Mouse (Mus musculus) limb, embryonic 10.5 days (tissue): ENCODE results near the gene Dph5. TPM values are rescaled to one million over a fixed set of nuclear protein-coding genes. Genes with fewer than 3 reads are reported as not detected.

Experiments used
- DNase-seq: peaks from one replicate; pipeline ENCODE4 v3.0.0-alpha.2; 2017; ENCODE audit warnings: low spot score
- H3K27ac ChIP-seq: fragments of 300-500 bp; sonication (generic); 2 replicates; pipeline ENCODE4 v1.5.1; 2016; ENCODE audit warnings: mild to moderate bottlenecking
- H3K27me3 ChIP-seq: fragments of 300-500 bp; sonication (generic); 2 replicates; pipeline ENCODE4 v1.6.1; 2016; ENCODE audit warnings: low read depth, mild to moderate bottlenecking; ENCODE audit not compliant: poor library complexity, severe bottlenecking
- H3K36me3 ChIP-seq: fragments of 300-500 bp; sonication (generic); 2 replicates; pipeline ENCODE4 v1.6.1; 2016; ENCODE audit warnings: mild to moderate bottlenecking, moderate library complexity
- H3K4me1 ChIP-seq: fragments of 300-500 bp; sonication (generic); 2 replicates; pipeline ENCODE4 v1.6.1; 2016
- H3K4me3 ChIP-seq: fragments of 300-500 bp; sonication (generic); 2 replicates; pipeline ENCODE4 v1.5.1; 2016; ENCODE audit warnings: mild to moderate bottlenecking, moderate library complexity
- H3K9me3 ChIP-seq: fragments of 300-500 bp; sonication (generic); replicated peaks from 2 replicates; pipeline ENCODE4 v1.6.1; 2016; ENCODE audit warnings: mild to moderate bottlenecking
- WGBS: fragments of 180-500 bp; shearing (Covaris S2); methylation state at CpG from one replicate; pipeline ENCODE4 v1.1.7; 2016; 5-methylcytosine and 5-hydroxymethylcytosine counted together
- microRNA-seq: library from miRNA; unstranded; fragments of <30 nt; microRNA quantifications from one replicate; pipeline ENCODE4, GENCODE M21; 2017
- polyA plus RNA-seq: library from polyadenylated mRNA; unstranded; fragments of >200 nt; fragmentation: Nextera tagmentation; extraction: Ambion mirVana; gene quantifications from 2 replicates; pipeline ENCODE4 v1.2.1, GENCODE M21; 2016

Gene Dph5
- polyA plus RNA-seq, 1 experiment from 2014 or later = 28.2 TPM

DNA sequence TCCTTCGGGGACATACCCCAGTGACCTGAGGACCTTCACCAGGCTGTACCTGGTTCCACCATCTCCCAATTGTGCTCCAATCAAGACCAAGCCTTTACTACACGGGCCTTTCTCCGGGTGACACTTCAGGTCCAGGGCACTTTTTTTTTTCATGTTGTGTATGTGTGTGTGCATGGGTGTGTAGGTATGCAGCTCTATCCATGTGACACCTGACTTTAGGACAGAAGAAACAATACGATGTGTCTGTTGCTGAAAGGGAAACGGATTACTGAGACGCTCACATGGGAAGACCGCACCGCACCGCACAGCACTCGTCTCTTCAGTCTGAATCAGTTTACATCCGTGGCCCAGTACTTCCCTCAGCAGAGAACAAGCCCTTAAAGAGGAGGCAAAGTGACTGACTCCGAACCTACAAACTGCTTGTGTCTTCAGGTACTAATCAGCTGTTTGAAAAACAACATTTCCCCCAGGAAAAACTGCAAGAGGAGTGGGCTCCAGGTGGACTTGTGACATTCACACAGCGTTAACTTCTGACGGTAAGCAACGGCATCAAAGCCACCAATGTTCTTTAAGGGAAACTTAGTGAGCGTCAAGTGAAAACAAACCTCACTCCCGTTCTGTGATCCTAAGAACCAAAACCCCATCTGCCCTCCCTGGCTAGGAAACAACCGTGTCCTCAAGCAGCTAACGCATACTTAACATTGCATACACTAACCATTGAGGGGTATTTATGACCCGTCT, 83.6 kb downstream of the Dph5 start:
- H3K4me3 ChIP-seq = no peak overlapping the region
- peaks cover 66% of the 10 kb centered on the region for H3K36me3 ChIP-seq
- whole genome bisulfite sequencing = 93% methylated on average over 20 of the region's 20 CpGs
- H3K27ac ChIP-seq = no peak overlapping the region
- no peak for DNase-seq
- no peaks in the 10 kb centered on the region for H3K9me3 ChIP-seq
- H3K27me3 ChIP-seq = no peaks in the 10 kb centered on the region
- H3K4me1 ChIP-seq = no peaks in the 10 kb centered on the region

DNA sequence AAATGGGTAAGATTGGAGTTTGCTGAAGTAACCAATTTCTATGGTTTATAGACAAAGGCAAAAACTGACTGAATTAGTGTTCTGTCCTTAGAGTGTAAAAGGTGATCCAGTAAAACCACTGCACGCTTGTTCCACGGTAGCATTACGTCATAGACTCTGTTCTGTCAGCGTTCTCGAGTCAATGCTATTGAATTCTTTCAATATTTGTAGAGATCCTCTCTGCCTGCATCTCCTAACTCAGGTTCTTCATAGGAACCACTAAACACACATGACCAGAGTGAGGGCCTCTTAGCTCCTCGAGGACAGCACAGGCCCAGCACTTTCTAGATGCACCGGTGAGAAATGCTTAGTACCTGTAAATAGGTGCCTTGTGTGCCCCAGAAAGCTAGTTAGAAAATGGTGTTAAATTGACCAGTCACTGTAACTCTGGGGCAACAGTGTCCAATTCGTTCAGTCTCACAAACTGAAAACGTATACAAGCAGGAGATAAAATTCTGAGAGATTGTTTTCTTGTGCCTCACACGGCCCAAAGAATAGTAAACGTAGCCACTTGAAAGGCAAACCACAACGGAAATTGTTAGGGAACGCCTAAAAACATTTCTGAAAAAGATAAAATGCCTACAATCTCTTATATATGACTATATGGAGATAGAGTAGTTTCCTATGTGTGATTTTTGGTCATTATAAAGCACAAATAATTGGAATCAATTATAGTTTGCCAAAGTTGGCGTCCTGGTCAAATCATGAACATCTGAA, 84.4 kb downstream of the Dph5 start:
- peaks cover 73% of the 10 kb centered on the region for H3K36me3 ChIP-seq
- no peaks in the 10 kb centered on the region for H3K27me3 ChIP-seq
- H3K27ac ChIP-seq = no peak overlapping the region
- no peaks in the 10 kb centered on the region for H3K4me1 ChIP-seq
- H3K9me3 ChIP-seq = no peaks in the 10 kb centered on the region
- 94% methylated on average over 14 of the region's 14 CpGs for WGBS
- no peak overlapping the region for H3K4me3 ChIP-seq
- DNase-seq = no peak

DNA sequence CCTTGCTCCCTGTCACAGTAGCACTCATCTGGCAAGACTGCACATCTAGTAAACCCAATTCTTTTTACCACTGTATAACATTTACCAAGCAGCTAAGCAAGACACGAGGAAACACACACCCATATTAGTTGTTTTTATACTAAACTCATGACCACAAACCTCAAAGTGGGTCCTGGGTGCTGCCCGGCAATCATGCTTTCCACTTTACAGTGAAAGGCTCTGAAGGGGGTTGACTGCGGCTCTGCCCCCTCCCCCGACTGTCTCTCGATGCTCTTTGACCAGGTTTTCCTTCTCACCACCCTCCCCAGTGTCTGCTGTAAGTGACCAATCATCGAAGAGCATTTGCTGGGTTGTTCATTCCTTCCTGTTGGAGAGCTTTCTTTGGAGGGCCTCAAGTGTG, 86.6 kb downstream of the Dph5 start:
- Histone ChIP-seq H3K27ac (no peak overlapping the region), H3K36me3 (peaks cover 85% of the 10 kb centered on the region)

DNA sequence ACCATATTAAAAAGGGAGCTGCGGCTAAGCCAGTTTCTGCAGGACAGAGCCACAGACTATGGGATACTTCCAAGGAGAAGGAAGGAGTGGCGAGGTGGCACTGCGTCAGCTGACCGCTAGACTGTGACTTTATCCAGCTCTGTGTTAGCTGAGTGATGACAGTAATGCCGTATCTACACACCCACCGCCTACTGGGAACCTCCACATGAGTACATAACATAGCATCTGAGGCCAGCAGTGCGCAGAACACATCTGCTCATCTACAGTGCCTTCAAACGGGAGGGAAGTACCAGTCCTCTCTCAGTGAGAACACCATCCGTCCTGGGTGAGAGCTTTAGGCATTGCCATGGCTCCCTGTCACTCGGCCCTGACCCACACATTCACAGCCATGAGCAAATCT, 87.4 kb downstream of the Dph5 start:
- no peaks in the 10 kb centered on the region for H3K9me3 ChIP-seq
- H3K4me3 ChIP-seq = no peak overlapping the region
- 93% methylated on average over 10 of the region's 10 CpGs for WGBS
- no peaks in the 10 kb centered on the region for H3K4me1 ChIP-seq
- no peak for DNase-seq
- H3K36me3 ChIP-seq = peaks cover 83% of the 10 kb centered on the region
- no peak overlapping the region for H3K27ac ChIP-seq
- H3K27me3 ChIP-seq = no peaks in the 10 kb centered on the region

More for the DNA sequence above, 86.6 kb downstream of the Dph5 start:
- Histone ChIP-seq H3K4me3 (no peak overlapping the region), H3K27me3 (no peaks in the 10 kb centered on the region), H3K9me3 (no peaks in the 10 kb centered on the region), H3K4me1 (no peaks in the 10 kb centered on the region)
- 93% methylated on average over 6 of the region's 6 CpGs for whole genome bisulfite sequencing
- DNase-seq = no peak

DNA sequence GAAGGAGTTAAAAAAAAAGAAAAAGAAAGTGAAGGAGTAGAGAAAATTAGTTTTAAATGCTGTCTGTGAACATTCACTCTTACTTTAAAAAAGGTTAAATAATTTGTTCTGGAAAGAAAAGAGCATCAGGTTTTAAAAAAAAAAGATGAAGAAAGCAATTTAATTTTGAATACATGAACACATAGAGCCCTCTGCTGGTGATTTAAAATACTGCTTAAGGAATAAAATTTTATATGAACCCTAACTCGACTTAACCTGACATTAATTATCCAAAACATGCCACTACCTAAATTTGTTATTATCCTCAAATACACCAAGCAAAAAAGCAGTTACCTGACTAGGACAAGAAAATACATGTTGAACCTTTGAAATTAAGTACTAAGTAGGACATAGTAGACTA, 91.4 kb downstream of the Dph5 start:
- no peak for DNase-seq
- no peaks in the 10 kb centered on the region for H3K4me1 ChIP-seq
- H3K36me3 ChIP-seq = peaks cover 76% of the 10 kb centered on the region
- no peaks in the 10 kb centered on the region for H3K27me3 ChIP-seq
- no peak overlapping the region for H3K4me3 ChIP-seq
- 57% methylated on average over 1 of the region's 1 CpGs for WGBS
- no peak overlapping the region for H3K27ac ChIP-seq
- H3K9me3 ChIP-seq = no peaks in the 10 kb centered on the region

DNA sequence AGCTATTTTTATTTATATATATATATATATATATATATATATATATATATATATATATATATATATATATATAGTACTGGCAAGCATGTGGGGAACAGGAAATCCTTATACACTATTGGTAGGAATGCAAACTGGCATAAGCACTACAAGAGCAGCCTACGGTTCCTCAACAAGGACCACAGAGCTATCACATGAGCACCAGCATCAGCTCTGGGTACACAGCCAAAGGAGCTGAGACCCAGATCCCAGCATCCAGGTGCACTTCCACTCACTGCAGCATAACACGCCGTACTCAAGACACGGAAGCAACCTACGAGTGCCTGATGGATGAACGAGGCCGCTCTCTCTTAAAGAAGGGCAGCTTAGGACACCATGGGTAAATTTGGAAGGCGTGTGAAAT, 95.6 kb downstream of the Dph5 start:
- WGBS = 97% methylated on average over 8 of the region's 8 CpGs

More for the DNA sequence above, 95.6 kb downstream of the Dph5 start:
- H3K4me1 ChIP-seq = no peaks in the 10 kb centered on the region
- no peak for DNase-seq
- no peak overlapping the region for H3K27ac ChIP-seq
- peaks cover 75% of the 10 kb centered on the region for H3K36me3 ChIP-seq
- no peak overlapping the region for H3K4me3 ChIP-seq
- no peaks in the 10 kb centered on the region for H3K9me3 ChIP-seq
- no peaks in the 10 kb centered on the region for H3K27me3 ChIP-seq

Small RNA genes lying within 50 kb of the gene (microRNA-seq; reads per million reads assigned to microRNA genes)
- gene Mir669n = not detected

Other genes with a start within 250 kb of the Dph5 start
- 10.1 and 12.1 TPM in 2 replicates for gene S1pr1, start 172.8 kb upstream of the Dph5 start, polyA plus RNA-seq
- 27.9 and 29.5 TPM in 2 replicates for gene Slc30a7, start 119.6 kb downstream of the Dph5 start, polyA plus RNA-seq
- gene Extl2, start 119.6 kb downstream of the Dph5 start, polyA plus RNA-seq = 16.2 and 17.4 TPM in 2 replicates
- 35.6 and 68.9 TPM in 2 replicates for gene Vcam1, start 241.9 kb downstream of the Dph5 start, polyA plus RNA-seq